Mouse (Mus musculus): ENCODE measurements around the gene Rabl6. TPM values are rescaled to one million over a fixed set of nuclear protein-coding genes. Genes with fewer than 3 reads are reported as not detected.

The Rabl6 gene
- polyA plus RNA-seq, 1 experiment from 2014 or later = 68.3 TPM

DNA sequence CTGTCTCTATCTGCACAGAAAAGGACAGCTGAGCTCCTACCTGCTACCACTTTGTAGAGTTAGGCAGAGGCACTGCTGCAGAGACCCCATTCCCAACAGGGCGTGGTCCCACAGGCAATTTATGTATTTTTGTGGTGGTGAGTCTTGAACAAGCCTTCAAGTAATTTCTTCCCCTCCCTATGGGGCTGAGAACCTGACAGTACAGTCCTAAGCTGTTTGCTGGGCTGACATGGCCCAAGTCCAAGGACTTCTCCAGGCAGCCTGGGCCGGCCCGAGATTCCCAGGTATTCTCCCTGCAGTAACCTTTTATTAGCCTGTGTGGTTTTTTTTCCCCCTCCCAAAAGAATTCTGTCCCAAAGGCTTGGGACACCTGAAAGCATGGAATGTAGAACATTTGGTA lies 24.2 kb downstream of the Rabl6 start:
- Histone ChIP-seq H3K4me2 (ENCODE audit: low read length) (no peak overlapping the region), H3K4me3 (ENCODE audit: low read depth, low read length) (no peak overlapping the region), H3K27me3 (ENCODE audit: control insufficient read depth, insufficient read depth, low read depth, low read length) (peaks cover 16% of the 10 kb centered on the region), H3K9ac (ENCODE audit: low read depth, low read length) (no peak overlapping the region), H3K9me3 (replicated peaks; ENCODE audit: control insufficient read depth, low read length, poor library complexity, severe bottlenecking) (no peaks in the 10 kb centered on the region), H3K27ac (ENCODE audit: low read length) (no peak overlapping the region), H3K36me3 (ENCODE audit: control insufficient read depth, insufficient read depth, low read length) (peaks cover 16% of the 10 kb centered on the region; the same call in 1 of the 2 replicates), H3K4me1 (ENCODE audit: control insufficient read depth, insufficient read depth, low read length) (peaks cover 30% of the 10 kb centered on the region)
- 91% methylated on average over 3 of the region's 3 CpGs for WGBS
- no peak for ATAC-seq

DNA sequence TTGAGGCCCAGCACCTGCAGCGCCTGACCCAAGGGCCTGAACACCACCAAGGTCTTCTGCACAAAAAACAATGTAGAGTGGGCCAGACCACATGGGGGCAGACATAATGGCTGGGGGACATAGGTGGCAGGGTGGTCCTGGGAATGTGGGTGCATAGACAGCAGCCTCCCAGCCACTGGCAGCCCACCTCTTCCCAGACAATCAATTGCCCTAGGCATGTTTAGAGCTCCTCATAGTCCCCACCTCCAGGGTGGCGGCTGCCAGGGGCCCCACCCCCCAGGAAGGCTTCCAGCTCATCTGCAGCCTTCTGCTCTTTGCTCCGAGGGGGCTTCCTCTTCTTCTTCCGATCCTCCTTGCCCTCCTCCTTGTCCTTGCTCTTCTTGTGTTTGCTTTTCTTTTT lies 24.8 kb downstream of the Rabl6 start:
- H3K9ac ChIP-seq (ENCODE audit: low read depth, low read length) = no peak overlapping the region
- H3K27me3 ChIP-seq (ENCODE audit: control insufficient read depth, insufficient read depth, low read depth, low read length) = peaks cover 22% of the 10 kb centered on the region
- no peak overlapping the region for H3K4me2 ChIP-seq (ENCODE audit: low read length)
- WGBS = 71% methylated on average over 4 of the region's 4 CpGs
- H3K4me1 ChIP-seq (ENCODE audit: control insufficient read depth, insufficient read depth, low read length) = peaks cover 30% of the 10 kb centered on the region
- no peak overlapping the region for H3K4me3 ChIP-seq (ENCODE audit: low read depth, low read length)
- ATAC-seq = no peak
- no peaks in the 10 kb centered on the region for H3K9me3 ChIP-seq (replicated peaks; ENCODE audit: control insufficient read depth, low read length, poor library complexity, severe bottlenecking)
- H3K27ac ChIP-seq (ENCODE audit: low read length) = no peak overlapping the region
- peaks cover 21% of the 10 kb centered on the region; the same call in 1 of the 2 replicates for H3K36me3 ChIP-seq (ENCODE audit: control insufficient read depth, insufficient read depth, low read length)

DNA sequence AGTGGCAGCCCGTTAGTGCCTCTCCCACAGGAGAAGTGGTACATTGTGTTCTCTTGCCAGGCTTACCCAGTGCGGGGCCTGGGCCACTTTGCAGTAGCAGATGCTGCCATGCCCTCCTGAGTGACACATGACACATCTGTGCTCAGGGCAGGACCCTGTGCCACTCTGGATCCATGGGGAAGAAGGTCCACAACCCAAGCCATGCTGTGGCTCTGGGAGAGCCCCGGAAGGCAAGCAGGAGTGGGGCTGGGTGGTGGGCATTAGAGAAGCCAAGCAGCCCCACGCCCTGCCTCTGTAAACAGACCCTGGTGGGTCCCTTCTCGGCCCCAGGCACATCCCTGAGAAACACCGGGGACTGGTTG lies 25.2 kb downstream of the Rabl6 start:
- Histone ChIP-seq H3K36me3 (ENCODE audit: control insufficient read depth, insufficient read depth, low read length) (peaks cover 22% of the 10 kb centered on the region; the same call in 1 of the 2 replicates), H3K9ac (ENCODE audit: low read depth, low read length) (no peak overlapping the region), H3K9me3 (replicated peaks; ENCODE audit: control insufficient read depth, low read length, poor library complexity, severe bottlenecking) (no peaks in the 10 kb centered on the region), H3K27ac (ENCODE audit: low read length) (no peak overlapping the region), H3K4me1 (ENCODE audit: control insufficient read depth, insufficient read depth, low read length) (peaks cover 32% of the 10 kb centered on the region), H3K4me2 (ENCODE audit: low read length) (no peak overlapping the region), H3K27me3 (ENCODE audit: control insufficient read depth, insufficient read depth, low read depth, low read length) (peaks cover 26% of the 10 kb centered on the region), H3K4me3 (ENCODE audit: low read depth, low read length) (no peak overlapping the region)
- WGBS = 81% methylated on average over 6 of the region's 6 CpGs
- no peak for ATAC-seq

DNA sequence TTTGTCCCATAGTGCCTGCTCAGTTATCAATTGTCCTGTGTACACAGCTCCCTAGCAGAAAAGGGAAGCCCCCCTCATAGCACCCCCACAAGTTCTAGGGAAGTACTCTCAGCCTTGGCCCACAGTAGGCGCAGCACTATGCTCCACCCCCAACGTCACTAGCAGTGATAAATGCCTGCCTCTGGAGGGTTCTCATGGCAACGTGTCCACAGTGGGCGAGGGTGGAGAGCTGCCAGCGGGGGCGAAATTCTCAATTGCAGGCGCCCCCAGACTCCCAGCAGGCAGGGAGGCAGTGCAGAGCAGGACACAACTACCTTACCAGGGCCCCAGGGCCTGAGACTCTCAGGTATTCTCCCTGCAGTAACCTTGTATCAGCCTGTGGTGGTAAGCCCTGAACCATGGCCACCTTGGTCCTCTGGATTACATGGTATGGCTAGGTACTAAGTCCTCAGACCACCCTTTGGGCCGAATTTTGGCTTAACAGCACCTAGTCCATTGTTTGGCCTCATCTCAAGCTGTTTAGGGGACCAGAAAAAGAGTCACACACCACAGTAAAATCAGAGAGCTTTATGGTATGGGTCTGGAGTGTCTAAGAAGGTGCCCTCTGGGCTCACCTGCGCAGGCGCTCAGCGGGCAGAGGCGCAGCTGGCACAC lies 25.7 kb downstream of the Rabl6 start:
- H3K27me3 ChIP-seq (ENCODE audit: control insufficient read depth, insufficient read depth, low read depth, low read length) = peaks cover 31% of the 10 kb centered on the region
- no peak overlapping the region for H3K4me3 ChIP-seq (ENCODE audit: low read depth, low read length)
- 50% methylated on average over 12 of the region's 12 CpGs for WGBS
- ATAC-seq = peak; percentile 44
- H3K9me3 ChIP-seq (replicated peaks; ENCODE audit: control insufficient read depth, low read length, poor library complexity, severe bottlenecking) = no peaks in the 10 kb centered on the region
- peaks cover 37% of the 10 kb centered on the region for H3K4me1 ChIP-seq (ENCODE audit: control insufficient read depth, insufficient read depth, low read length)
- H3K36me3 ChIP-seq (ENCODE audit: control insufficient read depth, insufficient read depth, low read length) = peaks cover 26% of the 10 kb centered on the region; the same call in 1 of the 2 replicates
- no peak overlapping the region for H3K9ac ChIP-seq (ENCODE audit: low read depth, low read length)
- 0 out of 2 replicates have a peak overlapping the region, but pooled peaks have one; percentile 23 for H3K4me2 ChIP-seq (ENCODE audit: low read length)
- H3K27ac ChIP-seq (ENCODE audit: low read length) = 0 out of 2 replicates have a peak overlapping the region, but pooled peaks have one; percentile 22

DNA sequence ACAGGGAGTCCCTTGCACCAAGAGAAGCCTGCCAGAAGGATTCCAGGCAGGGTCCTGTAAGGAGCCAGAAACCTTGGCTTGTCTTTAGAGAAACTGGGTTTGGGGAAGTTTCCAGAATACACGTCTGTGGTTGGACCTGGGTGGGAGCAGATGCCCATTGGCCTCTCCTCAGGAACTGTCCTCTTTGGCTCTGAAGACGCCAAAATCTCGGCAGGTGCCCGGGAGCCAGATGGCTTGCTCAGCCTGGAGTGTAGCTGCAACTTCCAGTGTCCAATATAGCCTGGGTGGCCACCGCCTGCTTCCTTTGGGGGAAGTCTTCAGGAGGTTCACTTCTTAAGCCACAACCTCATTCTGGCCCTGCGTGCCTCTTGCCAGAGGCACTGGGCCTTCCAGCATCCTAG lies 26.4 kb downstream of the Rabl6 start:
- Histone ChIP-seq H3K27ac (ENCODE audit: low read length) (peak overlapping the region; percentile 32; the same call in 1 of the 2 replicates), H3K27me3 (ENCODE audit: control insufficient read depth, insufficient read depth, low read depth, low read length) (peaks cover 38% of the 10 kb centered on the region), H3K4me1 (ENCODE audit: control insufficient read depth, insufficient read depth, low read length) (peaks cover 42% of the 10 kb centered on the region), H3K9ac (ENCODE audit: low read depth, low read length) (peak overlapping the region; percentile 78; the same call in 1 of the 2 replicates), H3K36me3 (ENCODE audit: control insufficient read depth, insufficient read depth, low read length) (peaks cover 30% of the 10 kb centered on the region; the same call in 1 of the 2 replicates), H3K4me3 (ENCODE audit: low read depth, low read length) (peak overlapping the region; percentile 53), H3K9me3 (replicated peaks; ENCODE audit: control insufficient read depth, low read length, poor library complexity, severe bottlenecking) (no peaks in the 10 kb centered on the region), H3K4me2 (ENCODE audit: low read length) (peak overlapping the region; percentile 70)
- WGBS = 29% methylated on average over 6 of the region's 6 CpGs
- ATAC-seq = peak; percentile 8

DNA sequence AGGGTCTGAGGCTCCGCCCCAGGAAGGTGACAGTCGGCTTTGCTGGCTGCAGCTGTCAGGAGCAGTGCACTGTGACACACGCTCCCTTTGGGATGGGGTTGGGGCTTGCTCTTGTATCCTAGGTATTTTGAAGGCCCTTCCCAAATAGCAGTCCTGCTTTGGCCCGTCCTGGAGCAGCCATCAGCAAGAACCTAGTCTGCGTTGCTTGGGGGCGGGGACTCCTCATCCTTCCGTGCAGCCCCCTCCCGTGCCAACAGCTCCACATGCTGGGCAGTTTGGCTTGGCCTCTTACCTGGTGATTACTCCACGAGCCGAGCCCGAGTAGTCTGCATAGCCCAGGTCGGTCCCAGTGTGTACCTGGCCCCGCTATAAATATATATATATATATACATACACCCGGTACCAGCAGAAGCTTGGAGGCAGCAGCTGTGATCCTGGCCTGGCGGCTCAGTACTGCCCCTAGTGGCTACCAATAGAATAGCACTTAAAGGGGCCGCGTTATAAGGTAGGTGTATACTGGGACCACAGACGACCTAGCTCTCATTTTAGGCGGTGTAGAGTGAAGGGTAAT lies 26.9 kb downstream of the Rabl6 start, which contains the start of gene Ajm1:
Gene Ajm1 (minus strand): TSS at position 464 of the 571 bp plus-strand sequence.
- H3K36me3 ChIP-seq (ENCODE audit: control insufficient read depth, insufficient read depth, low read length) = peaks cover 27% of the 10 kb centered on the region; the same call in 1 of the 2 replicates
- peak; percentile 82 for ATAC-seq
- WGBS = 6% methylated on average over 19 of the region's 19 CpGs

DNA sequence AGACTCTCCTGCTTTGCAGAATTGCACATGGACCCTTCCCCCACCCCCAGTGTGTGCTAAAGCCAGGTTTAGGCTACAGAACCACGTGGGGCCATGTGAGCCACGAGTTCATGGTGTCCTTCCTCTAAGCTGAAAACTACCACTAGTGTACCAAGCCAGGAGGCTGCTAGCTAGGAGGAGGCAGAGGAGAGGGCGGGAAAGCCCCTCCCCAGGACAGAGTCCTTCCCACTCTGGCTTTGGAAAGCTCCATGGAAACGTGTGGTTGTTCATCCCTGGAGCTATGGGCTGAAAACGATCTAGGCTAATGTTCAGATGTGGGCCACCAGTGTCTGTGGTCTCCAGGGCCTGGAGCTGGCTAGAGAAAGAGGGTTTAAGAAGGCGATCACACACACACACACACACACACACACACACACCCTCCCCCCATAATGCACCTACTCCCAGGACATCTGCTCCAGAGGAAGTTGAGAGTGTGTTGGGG lies 27.7 kb downstream of the Rabl6 start:
- 38% methylated on average over 6 of the region's 6 CpGs for WGBS
- Histone ChIP-seq H3K9ac (ENCODE audit: low read depth, low read length) (peak overlapping the region; percentile 78), H3K36me3 (ENCODE audit: control insufficient read depth, insufficient read depth, low read length) (peaks cover 27% of the 10 kb centered on the region; the same call in 1 of the 2 replicates), H3K4me1 (ENCODE audit: control insufficient read depth, insufficient read depth, low read length) (peaks cover 45% of the 10 kb centered on the region), H3K9me3 (replicated peaks; ENCODE audit: control insufficient read depth, low read length, poor library complexity, severe bottlenecking) (no peaks in the 10 kb centered on the region), H3K27me3 (ENCODE audit: control insufficient read depth, insufficient read depth, low read depth, low read length) (peaks cover 49% of the 10 kb centered on the region), H3K4me3 (ENCODE audit: low read depth, low read length) (peak overlapping the region; percentile 53), H3K27ac (ENCODE audit: low read length) (no peak overlapping the region), H3K4me2 (ENCODE audit: low read length) (peak overlapping the region; percentile 70)
- no peak for ATAC-seq

More for the DNA sequence above, 26.9 kb downstream of the Rabl6 start, which contains the start of gene Ajm1:
- Histone ChIP-seq H3K9me3 (replicated peaks; ENCODE audit: control insufficient read depth, low read length, poor library complexity, severe bottlenecking) (no peaks in the 10 kb centered on the region), H3K27me3 (ENCODE audit: control insufficient read depth, insufficient read depth, low read depth, low read length) (peaks cover 44% of the 10 kb centered on the region), H3K9ac (ENCODE audit: low read depth, low read length) (peak within 1 kb of the TSS; percentile 78), H3K4me3 (ENCODE audit: low read depth, low read length) (peak within 1 kb of the TSS; percentile 53), H3K4me2 (ENCODE audit: low read length) (peak within 1 kb of the TSS; percentile 70), H3K4me1 (ENCODE audit: control insufficient read depth, insufficient read depth, low read length) (peaks cover 42% of the 10 kb centered on the region), H3K27ac (ENCODE audit: low read length) (peak within 1 kb of the TSS; percentile 32; the same call in 1 of the 2 replicates)

DNA sequence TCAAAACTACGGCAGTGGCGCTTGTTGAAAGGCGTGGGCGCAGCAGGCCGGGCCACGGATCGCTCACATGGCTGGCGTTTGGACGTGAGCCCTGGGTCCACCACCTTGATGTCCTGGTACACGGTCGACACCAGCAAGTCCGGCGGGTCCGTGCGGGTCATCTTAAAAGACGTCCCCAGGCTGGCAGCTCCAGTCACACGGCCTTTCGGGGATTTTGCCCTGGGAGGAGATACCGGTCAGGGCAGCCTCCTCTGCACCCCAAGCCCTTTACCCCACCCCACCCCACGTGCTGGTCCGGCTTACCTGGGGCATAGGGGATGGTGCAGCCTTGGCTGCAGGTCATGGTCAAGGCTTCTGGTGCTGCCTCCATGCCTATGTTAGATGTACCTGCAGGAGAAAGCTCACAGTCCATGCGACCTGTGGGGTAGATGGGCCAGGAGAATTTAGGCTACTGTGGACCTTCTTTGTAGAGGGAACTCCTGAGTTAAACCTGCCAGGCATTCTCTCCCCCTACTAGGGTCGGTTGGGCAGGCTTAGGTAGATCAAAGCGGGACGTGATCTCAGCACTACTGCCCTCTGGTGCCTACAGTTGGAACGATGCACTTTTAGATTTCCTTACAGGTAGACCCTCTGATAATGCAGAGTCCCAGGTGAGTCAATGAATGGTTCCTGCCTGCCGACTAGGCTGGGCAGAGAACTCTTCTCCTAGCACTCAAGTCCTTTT lies 28.4 kb downstream of the Rabl6 start:
- Histone ChIP-seq H3K36me3 (ENCODE audit: control insufficient read depth, insufficient read depth, low read length) (peaks cover 21% of the 10 kb centered on the region; the same call in 1 of the 2 replicates), H3K9me3 (replicated peaks; ENCODE audit: control insufficient read depth, low read length, poor library complexity, severe bottlenecking) (no peaks in the 10 kb centered on the region), H3K9ac (ENCODE audit: low read depth, low read length) (no peak overlapping the region), H3K4me2 (ENCODE audit: low read length) (peak overlapping the region; percentile 70; the same call in 1 of the 2 replicates), H3K4me3 (ENCODE audit: low read depth, low read length) (peak overlapping the region; percentile 3), H3K4me1 (ENCODE audit: control insufficient read depth, insufficient read depth, low read length) (peaks cover 50% of the 10 kb centered on the region), H3K27me3 (ENCODE audit: control insufficient read depth, insufficient read depth, low read depth, low read length) (peaks cover 49% of the 10 kb centered on the region), H3K27ac (ENCODE audit: low read length) (no peak overlapping the region)
- no peak for ATAC-seq
- WGBS = 14% methylated on average over 27 of the region's 27 CpGs
